Mouse (Mus musculus) hindbrain, embryonic 15.5 days (tissue): ENCODE results near the gene Rpl36al. TPM values are rescaled to one million over a fixed set of nuclear protein-coding genes. Genes with fewer than 3 reads are reported as not detected.
"Not testable (repeated sequence)": the region's sequence is repeated elsewhere in the genome, so short reads cannot be mapped to it uniquely, and the experiment has no call there.

Experiments used
- ATAC-seq: fragments of 200-750 bp; cut with Nextera tagmentation; 2 replicates; pipeline ENCODE4 v1.8.0; 2017; ENCODE audit warnings: low read depth, moderate number of reproducible peaks, moderate TSS enrichment; ENCODE audit not compliant: low FRiP score
- H3K27ac ChIP-seq: fragments of 300-500 bp; sonication (generic); replicated peaks from 2 replicates; pipeline ENCODE4 v1.5.1; 2015; ENCODE audit warnings: mild to moderate bottlenecking, inconsistent platforms
- H3K27me3 ChIP-seq: fragments of 300-500 bp; sonication (generic); 2 replicates; pipeline ENCODE4 v1.6.1; 2015; ENCODE audit warnings: control low read depth, inconsistent platforms
- H3K36me3 ChIP-seq: fragments of 300-500 bp; sonication (generic); 2 replicates; pipeline ENCODE4 v1.6.1; 2015; ENCODE audit warnings: control low read depth, inconsistent platforms
- H3K4me1 ChIP-seq: fragments of 300-500 bp; sonication (generic); replicated peaks from 2 replicates; pipeline ENCODE4 v1.6.1; 2015; ENCODE audit warnings: control low read depth, inconsistent platforms
- H3K4me2 ChIP-seq: fragments of 300-500 bp; sonication (generic); 2 replicates; pipeline ENCODE4 v1.6.1; 2015; ENCODE audit warnings: moderate library complexity, mild to moderate bottlenecking, inconsistent platforms
- H3K4me3 ChIP-seq: fragments of 300-500 bp; sonication (generic); 2 replicates; pipeline ENCODE4 v1.5.1; 2015; ENCODE audit warnings: mild to moderate bottlenecking, inconsistent platforms
- H3K9ac ChIP-seq: fragments of 300-500 bp; sonication (generic); 2 replicates; pipeline ENCODE4 v1.6.1; 2015; ENCODE audit warnings: inconsistent platforms
- H3K9me3 ChIP-seq: fragments of 300-500 bp; sonication (generic); 2 replicates; pipeline ENCODE4 v1.6.1; 2016; ENCODE audit warnings: control low read depth, inconsistent platforms
- WGBS: fragments of 180-500 bp; shearing (Covaris S2); methylation state at CpG from one replicate; pipeline ENCODE4 v1.1.7; 2015; 5-methylcytosine and 5-hydroxymethylcytosine counted together
- polyA plus RNA-seq: library from polyadenylated mRNA; unstranded; fragments of >200 nt; fragmentation: Nextera tagmentation; extraction: Ambion mirVana; gene quantifications from 2 replicates; pipeline ENCODE4 v1.2.1, GENCODE M21; 2015

Rpl36al gene
- polyA plus RNA-seq, 1 experiment from 2014 or later = 332 TPM

DNA sequence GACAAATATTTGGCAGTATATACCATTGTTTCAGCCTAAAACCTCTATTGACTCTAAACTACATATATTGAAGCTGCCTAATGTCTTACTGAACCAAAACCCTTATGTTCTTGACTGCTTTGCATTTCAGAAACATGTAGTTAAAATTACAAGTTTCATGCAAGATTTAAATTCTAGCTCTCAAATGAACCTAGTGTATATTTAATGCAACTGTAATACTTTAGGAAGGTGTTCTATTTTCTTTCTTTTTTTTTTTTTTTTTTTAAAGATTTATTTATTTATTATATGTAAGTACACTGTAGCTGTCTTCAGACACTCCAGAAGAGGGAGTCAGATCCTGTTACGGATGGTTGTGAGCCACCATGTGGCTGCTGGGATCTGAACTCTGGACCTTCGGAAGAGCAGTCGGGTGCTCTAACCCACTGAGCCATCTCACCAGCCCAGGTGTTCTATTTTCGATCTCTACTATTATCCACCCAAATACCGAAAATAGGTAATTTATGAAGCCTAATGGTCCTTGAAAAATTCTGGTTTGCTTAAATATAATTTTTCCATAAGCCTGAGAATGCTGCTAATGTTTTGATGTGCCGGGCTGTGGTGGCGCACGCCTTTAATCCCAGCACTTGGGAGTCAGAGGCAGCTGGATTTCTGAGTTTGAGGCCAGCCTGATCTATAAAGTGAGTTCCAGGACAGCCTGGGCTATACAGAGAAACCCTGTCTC lies 16.9 kb downstream of the Rpl36al start:
- H3K4me1 ChIP-seq, H3K9ac ChIP-seq, ATAC-seq, H3K27me3 ChIP-seq, H3K9me3 ChIP-seq, H3K27ac ChIP-seq, H3K4me3 ChIP-seq, H3K36me3 ChIP-seq: not testable (repeated sequence)
- peak overlapping the region; percentile 95; the same call in 1 of the 2 replicates for H3K4me2 ChIP-seq
- whole genome bisulfite sequencing = 69% methylated on average over 8 of the region's 8 CpGs

DNA sequence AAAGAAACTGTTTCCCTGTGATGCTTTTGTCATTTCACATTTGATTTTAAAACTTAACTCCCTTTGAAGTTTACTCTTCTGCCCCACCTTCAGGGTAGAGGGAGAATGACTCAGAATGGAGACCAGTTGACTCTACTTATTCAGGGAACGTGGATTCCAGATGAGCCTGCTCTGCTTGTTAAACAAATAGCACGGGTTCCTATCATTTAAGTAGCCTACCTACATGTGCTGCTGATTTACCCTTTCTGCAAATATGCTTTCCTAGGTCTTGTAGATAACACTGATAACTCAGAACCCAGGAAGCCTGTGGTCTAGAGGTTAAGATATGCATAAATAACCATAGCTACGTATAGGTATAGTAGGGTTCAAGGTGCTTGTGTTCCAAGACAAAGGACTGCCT lies 19.0 kb downstream of the Rpl36al start:
- 62% methylated on average over 3 of the region's 3 CpGs for WGBS
- H3K27me3 ChIP-seq = no peaks in the 10 kb centered on the region
- H3K4me2 ChIP-seq = no peak overlapping the region
- H3K27ac ChIP-seq = no peak overlapping the region
- no peaks in the 10 kb centered on the region for H3K9me3 ChIP-seq
- ATAC-seq = no peak
- peaks cover 10% of the 10 kb centered on the region for H3K4me1 ChIP-seq
- no peak overlapping the region for H3K4me3 ChIP-seq
- H3K9ac ChIP-seq = no peak overlapping the region
- no peaks in the 10 kb centered on the region for H3K36me3 ChIP-seq

DNA sequence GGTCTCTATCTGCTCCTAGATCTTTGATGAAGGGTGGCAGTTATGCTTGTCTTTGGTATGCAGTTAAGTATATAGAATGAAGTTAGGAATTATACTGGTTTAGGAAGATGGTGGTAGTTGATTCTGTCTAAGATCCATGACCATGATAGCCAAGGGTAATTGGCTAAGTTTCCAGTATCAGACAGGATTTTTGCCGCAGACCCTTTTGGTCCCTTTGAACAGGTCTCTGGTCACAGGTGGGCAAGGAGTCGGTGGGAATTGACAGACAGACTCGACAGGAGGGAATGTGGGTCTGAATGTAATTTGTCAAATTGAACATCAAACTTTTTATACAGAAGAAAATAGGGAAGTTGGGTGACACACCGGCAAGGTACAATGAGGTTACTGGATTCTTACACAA lies 20.3 kb downstream of the Rpl36al start:
- not testable (repeated sequence) for H3K9ac ChIP-seq, H3K27ac ChIP-seq, H3K27me3 ChIP-seq, H3K4me3 ChIP-seq, H3K9me3 ChIP-seq, H3K36me3 ChIP-seq, ATAC-seq, H3K4me1 ChIP-seq, H3K4me2 ChIP-seq
- 89% methylated on average over 4 of the region's 4 CpGs for WGBS

DNA sequence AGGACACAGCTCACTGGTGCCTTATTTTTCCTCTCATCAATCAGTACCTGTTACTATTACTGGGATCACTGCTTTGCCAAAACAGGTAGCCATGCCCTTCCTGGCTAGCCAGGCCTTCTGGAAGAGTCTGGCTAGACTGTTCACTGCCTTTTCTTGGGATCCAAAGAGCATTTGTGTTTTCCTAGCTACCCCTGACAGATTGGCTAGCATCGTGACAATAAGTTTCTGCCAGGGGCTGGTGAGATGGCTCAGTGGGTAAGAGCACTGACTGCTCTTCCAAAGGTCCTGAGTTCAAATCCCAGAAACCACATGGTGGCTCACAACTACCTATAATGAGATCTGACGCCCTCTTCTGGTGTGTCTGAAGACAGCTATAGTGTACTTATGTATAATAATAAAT lies 23.2 kb downstream of the Rpl36al start:
- H3K9me3 ChIP-seq, H3K27ac ChIP-seq, H3K4me3 ChIP-seq, ATAC-seq, H3K9ac ChIP-seq, H3K27me3 ChIP-seq, H3K4me2 ChIP-seq: not testable (repeated sequence)
- peaks cover 11% of the 10 kb centered on the region for H3K4me1 ChIP-seq
- H3K36me3 ChIP-seq = peaks cover 19% of the 10 kb centered on the region
- 84% methylated on average over 2 of the region's 2 CpGs for WGBS

DNA sequence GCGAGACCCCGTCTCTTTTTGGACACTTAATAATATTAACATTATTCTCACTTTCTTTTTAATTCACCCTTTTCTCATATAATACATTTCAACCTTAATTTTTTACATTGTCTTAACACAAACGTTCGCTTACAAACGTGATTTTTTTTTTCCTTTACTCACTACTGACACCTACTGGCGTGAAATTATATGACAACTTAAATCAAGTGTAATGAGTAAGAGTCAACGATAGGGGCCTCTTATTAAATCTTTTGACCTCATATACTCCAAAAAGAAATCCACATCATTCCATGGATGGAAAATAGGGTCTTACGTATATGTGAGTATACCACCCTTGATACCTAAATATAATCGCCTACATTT lies 24.3 kb downstream of the Rpl36al start:
- no peaks in the 10 kb centered on the region for H3K9me3 ChIP-seq
- 5% methylated on average over 9 of the region's 9 CpGs for WGBS
- ATAC-seq = no peak

DNA sequence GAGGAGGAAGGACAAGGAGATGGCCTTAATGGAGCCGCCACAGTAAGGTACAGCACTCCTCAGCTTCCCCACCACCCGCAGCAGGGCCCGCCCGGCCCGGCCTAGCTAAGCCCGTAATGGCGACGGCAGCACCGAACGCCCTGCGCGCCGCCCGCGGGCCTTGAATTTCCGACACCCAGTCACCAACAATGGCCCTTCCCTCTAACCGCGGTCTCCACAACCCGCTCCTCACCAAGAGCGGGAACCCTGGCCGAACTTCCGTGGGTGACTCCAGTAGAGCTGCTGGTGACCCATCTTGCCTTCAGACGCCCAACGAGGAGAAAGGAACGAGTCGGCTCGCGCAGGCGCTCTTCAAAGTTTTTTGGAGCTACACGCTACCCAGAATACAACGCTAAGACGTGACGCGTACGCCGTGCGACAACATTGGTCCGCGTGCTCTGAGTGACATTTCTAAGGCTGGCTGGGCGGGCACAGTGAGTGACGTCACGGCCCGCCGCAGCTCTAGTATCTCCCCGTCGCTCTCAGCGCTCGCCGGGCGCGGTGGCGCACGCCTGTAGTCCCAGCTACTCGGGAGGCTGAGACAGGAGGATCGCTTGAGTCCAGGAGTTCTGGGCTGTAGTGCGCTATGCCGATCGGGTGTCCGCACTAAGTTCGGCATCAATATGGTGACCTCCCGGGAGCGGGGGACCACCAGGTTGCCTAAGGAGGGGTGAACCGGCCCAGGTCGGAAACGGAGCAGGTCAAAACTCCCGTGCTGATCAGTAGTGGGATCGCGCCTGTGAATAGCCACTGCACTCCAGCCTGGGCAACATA lies 24.9 kb downstream of the Rpl36al start, which contains the start of gene Rps29:
Rps29 (minus strand) TSS at position 422 of the 813 bp plus-strand sequence.
- ATAC-seq = peak; percentile 100
- Histone ChIP-seq H3K27ac (peak within 1 kb of the TSS; percentile 87), H3K4me1 (peaks cover 11% of the 10 kb centered on the region), H3K4me2 (peak within 1 kb of the TSS; percentile 79), H3K36me3 (peaks cover 20% of the 10 kb centered on the region), H3K4me3 (peak within 1 kb of the TSS; percentile 80), H3K9ac (peak within 1 kb of the TSS; percentile 91)
- WGBS = 0% methylated on average over 58 of the region's 68 CpGs
- H3K27me3 ChIP-seq, H3K9me3 ChIP-seq: not testable (repeated sequence)

More for the DNA sequence above, 24.3 kb downstream of the Rpl36al start:
- Histone ChIP-seq H3K9ac (no peak overlapping the region), H3K4me2 (peak overlapping the region; percentile 43), H3K27ac (peak overlapping the region; percentile 59; the same call in 1 of the 2 replicates), H3K4me1 (peaks cover 11% of the 10 kb centered on the region), H3K4me3 (peak overlapping the region; percentile 80), H3K36me3 (peaks cover 20% of the 10 kb centered on the region), H3K27me3 (no peaks in the 10 kb centered on the region)

DNA sequence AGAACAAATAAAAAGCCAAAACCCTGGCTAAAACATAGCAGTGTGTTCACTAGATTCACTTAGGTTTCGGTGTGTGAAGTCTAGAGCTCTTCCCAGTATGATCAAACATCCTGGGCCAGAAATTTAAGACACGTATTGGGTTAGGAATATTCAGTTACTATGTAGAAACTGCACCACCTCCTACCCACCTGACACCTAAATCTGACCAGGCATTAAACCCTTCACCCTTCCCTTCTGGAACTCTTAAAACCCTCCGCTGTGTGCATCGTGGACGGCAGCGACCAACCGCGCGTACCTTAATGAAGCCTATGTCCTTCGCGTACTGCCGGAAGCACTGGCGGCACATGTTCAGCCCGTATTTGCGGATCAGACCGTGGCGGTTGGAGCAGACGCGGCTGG lies 25.5 kb downstream of the Rpl36al start:
- Histone ChIP-seq H3K9ac (peak overlapping the region; percentile 91), H3K4me1 (peaks cover 11% of the 10 kb centered on the region), H3K4me3 (peak overlapping the region; percentile 80), H3K27me3 (no peaks in the 10 kb centered on the region), H3K9me3 (no peaks in the 10 kb centered on the region), H3K4me2 (peak overlapping the region; percentile 79), H3K36me3 (peaks cover 20% of the 10 kb centered on the region), H3K27ac (peak overlapping the region; percentile 87)
- WGBS = under 1% methylated on average over 19 of the region's 19 CpGs
- no peak for ATAC-seq

DNA sequence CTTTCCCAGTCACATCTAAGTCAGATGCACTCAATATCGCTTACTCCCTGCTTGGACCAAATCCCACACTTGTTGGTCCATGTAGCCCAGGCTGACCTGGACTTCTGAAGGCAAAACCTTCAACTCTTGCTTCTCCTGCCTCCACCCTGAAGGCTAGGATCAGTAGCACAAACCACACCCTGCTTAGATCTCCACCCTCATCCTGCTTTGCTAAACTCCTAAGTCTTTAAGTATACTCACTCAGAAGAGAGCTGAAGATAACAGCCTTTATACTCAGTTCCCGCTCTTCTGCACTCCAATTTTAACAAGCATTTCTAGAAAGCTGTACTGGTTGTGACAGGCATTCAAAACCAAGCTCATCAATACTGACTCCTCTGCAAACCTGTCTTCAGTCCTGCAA lies 26.8 kb downstream of the Rpl36al start:
- no peak for ATAC-seq
- Histone ChIP-seq H3K4me1 (peaks cover 11% of the 10 kb centered on the region), H3K4me3 (no peak overlapping the region), H3K9me3 (no peaks in the 10 kb centered on the region), H3K4me2 (0 out of 2 replicates have a peak overlapping the region, but pooled peaks have one; percentile 6), H3K27ac (no peak overlapping the region), H3K9ac (no peak overlapping the region), H3K27me3 (no peaks in the 10 kb centered on the region), H3K36me3 (peaks cover 20% of the 10 kb centered on the region)
- WGBS = 95% methylated on average over 2 of the region's 2 CpGs

DNA sequence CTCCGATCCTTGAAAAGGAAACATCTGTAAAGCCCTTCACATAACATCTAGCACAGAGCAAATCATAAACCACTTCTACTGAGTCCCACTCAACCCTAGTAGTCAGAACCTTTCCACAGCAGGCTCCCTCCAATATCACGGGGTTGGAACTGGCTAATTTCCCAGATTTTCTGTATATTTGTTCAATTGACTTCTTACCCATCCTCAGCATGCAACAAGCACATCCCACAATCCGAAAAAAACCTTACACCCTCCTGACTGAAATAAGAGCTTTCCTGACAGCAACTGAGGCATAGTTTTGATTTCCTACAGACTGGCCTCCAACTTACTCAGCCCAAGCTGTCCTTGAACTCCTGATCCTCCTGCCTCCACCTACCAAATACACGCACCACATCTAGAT lies 27.4 kb downstream of the Rpl36al start:
- 87% methylated on average over 4 of the region's 4 CpGs for WGBS
- H3K36me3 ChIP-seq = peaks cover 20% of the 10 kb centered on the region
- no peak overlapping the region for H3K4me2 ChIP-seq
- no peaks in the 10 kb centered on the region for H3K9me3 ChIP-seq
- no peak for ATAC-seq
- peaks cover 11% of the 10 kb centered on the region for H3K4me1 ChIP-seq
- no peaks in the 10 kb centered on the region for H3K27me3 ChIP-seq
- no peak overlapping the region for H3K9ac ChIP-seq
- no peak overlapping the region for H3K4me3 ChIP-seq
- H3K27ac ChIP-seq = no peak overlapping the region

DNA sequence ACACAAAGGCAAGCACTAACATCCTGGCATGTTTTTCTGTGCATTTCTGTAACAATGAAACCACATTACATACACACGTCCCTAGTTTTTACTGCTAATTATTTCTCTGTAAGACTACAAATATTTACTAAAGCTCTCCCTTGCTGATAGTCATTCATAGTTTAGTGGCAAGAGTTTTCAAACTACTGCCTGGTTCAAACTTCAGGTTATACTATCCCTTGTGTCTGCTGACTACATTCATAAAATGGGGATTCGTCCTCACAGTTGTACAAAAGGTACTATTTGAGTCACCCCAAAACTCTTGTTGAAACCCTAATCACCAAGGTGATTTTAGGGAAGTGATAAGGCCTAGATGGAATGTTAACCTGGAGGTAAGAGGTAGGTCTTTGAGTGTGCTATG lies 28.0 kb downstream of the Rpl36al start:
- Histone ChIP-seq H3K4me2 (no peak overlapping the region), H3K27me3 (no peaks in the 10 kb centered on the region), H3K9me3 (no peaks in the 10 kb centered on the region), H3K9ac (no peak overlapping the region), H3K4me3 (no peak overlapping the region), H3K27ac (no peak overlapping the region), H3K36me3 (peaks cover 20% of the 10 kb centered on the region), H3K4me1 (peaks cover 11% of the 10 kb centered on the region)
- no peak for ATAC-seq
- 88% methylated on average over 2 of the region's 2 CpGs for WGBS

DNA sequence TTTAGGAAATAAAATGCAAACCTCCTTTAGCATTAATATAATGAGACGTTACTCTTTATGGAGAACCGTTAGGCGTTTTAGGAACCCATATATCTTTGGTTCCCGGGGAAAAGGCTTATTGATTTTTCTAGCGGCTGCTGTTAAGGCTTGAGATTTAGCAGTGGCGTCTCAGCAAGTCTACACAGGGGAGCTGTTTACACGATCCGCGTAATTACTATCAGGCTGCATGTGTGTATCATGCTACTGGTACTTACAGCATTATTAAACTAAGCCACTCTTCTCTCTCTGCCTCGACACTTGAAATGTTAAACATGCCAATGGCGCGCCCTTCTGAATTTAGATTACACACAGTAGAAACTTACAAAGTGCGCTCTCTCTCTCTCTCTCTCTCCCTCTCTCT lies 33.8 kb downstream of the Rpl36al start:
- Histone ChIP-seq H3K4me3 (0 out of 2 replicates have a peak overlapping the region, but pooled peaks have one; percentile 1), H3K36me3 (no peaks in the 10 kb centered on the region), H3K27ac (0 out of 2 replicates have a peak overlapping the region, but pooled peaks have one; percentile 8), H3K4me1 (no peaks in the 10 kb centered on the region), H3K4me2 (peak overlapping the region; percentile 29), H3K9ac (no peak overlapping the region), H3K27me3 (no peaks in the 10 kb centered on the region), H3K9me3 (no peaks in the 10 kb centered on the region)
- WGBS = 70% methylated on average over 13 of the region's 13 CpGs
- ATAC-seq = 0 out of 2 replicates have a peak, but pooled peaks have one; percentile 19

DNA sequence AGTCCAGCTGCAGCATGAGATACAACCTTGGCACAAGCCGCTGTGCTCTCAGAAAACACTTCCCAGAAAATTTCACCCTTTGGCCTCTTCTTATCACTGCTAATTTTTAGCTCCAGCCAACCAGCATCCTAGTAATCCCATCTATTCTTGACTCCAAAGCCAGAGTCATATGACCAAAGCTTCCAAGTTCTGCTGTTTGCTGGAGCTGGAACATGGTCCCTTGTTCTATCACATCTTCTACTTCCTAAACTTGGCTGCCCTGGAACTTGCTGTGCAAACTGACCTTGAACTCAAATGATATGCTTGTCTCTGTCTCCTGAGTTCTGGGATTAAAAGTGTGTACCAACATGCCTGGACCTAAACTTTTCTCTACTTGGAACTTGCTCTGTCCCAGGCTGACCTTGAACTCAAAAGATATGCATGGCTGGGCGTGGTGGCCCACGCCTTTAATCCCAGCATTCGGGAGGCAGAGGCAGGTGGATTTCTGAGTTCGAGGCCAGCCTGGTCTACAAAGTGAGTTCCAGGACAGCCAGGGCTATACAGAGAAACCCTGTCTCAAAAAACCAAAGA lies 36.6 kb downstream of the Rpl36al start:
- no peak for ATAC-seq

More for the DNA sequence above, 36.6 kb downstream of the Rpl36al start:
- Histone ChIP-seq H3K4me1 (no peaks in the 10 kb centered on the region), H3K36me3 (no peaks in the 10 kb centered on the region), H3K9ac (no peak overlapping the region), H3K4me3 (no peak overlapping the region), H3K27ac (no peak overlapping the region), H3K9me3 (no peaks in the 10 kb centered on the region), H3K4me2 (no peak overlapping the region), H3K27me3 (no peaks in the 10 kb centered on the region)
- WGBS = 93% methylated on average over 5 of the region's 5 CpGs
